In genomic region chr5:32408771-32409170, GRCm38 (mm10) we compare ENCODE assay signal across 22 mouse cellular contexts. TPM values are rescaled to one million over a fixed set of nuclear protein-coding genes. Genes with fewer than 3 reads are reported as not detected.
DNase-seq lines count a peak whose midpoint lies in the region; ATAC-seq lines count a peak whose summit lies in the region.
"Had no signal": no experiment of that assay in that cellular context is flagged by ENCODE, and none has a peak within 500 bp of the region (broad histone marks: within the 10 kb centered on the region; RNA-seq: fewer than 3 reads in every experiment).

No protein-coding gene starts in this region.

- no peak for ATAC-seq in heart, embryonic 15.5 days (replicated peaks; ENCODE audit: insufficient number of reproducible peaks, insufficient read depth, low FRiP score, low read depth)
- ATAC-seq: activated CD4-positive, CD25-positive, alpha-beta regulatory T cell, adult 4 months; forebrain, embryonic 14.5 days; intestine, embryonic 15.5 days; Patski had no signal

- peak; percentile 51 for DNase-seq in gastrocnemius, adult 18-20 months (ENCODE audit: low spot score)
- DNase-seq in gastrocnemius, postnatal 10 days, result no peak
- DNase-seq in heart, embryonic 10.5 days (ENCODE audit: low spot score), result no peak
- DNase-seq in heart, postnatal 4 days, result no peak
- no peak for DNase-seq in heart, adult 11 months
- no peak for DNase-seq in adrenal gland, adult 2 months
- DNase-seq: adrenal gland, postnatal 25 days; cerebellum, adult 2 months; cerebellum, postnatal 10 days; gastrocnemius, postnatal 14 days; kidney, adult 18-20 months had no signal

- no peak overlapping the region for H3K9ac ChIP-seq in heart, embryonic 15.5 days
- H3K9ac ChIP-seq: embryonic facial prominence, embryonic 15.5 days; hindbrain, embryonic 14.5 days; intestine, embryonic 15.5 days had no signal

- H3K27ac ChIP-seq in heart, embryonic 10.5 days, result peak overlapping the region; percentile 8; the same call in 1 of the 2 replicates
- peak overlapping the region; percentile 27; the same call in 1 of the 2 replicates for H3K27ac ChIP-seq in heart, embryonic 15.5 days
- peak overlapping the region; percentile 74 for H3K27ac ChIP-seq in brown adipose tissue, adult 24 weeks (replicated peaks; ENCODE audit: low read depth, low read length)
- H3K27ac ChIP-seq: embryonic facial prominence, embryonic 15.5 days; forebrain, embryonic 10.5 days; hindbrain, embryonic 10.5 days; hindbrain, embryonic 14.5 days; intestine, embryonic 15.5 days had no signal

- WGBS in heart, embryonic 10.5 days, result 65% methylated on average over 1 of the region's 1 CpGs
- 46% methylated on average over 1 of the region's 1 CpGs for WGBS in heart, embryonic 15.5 days

- H3K27me3 ChIP-seq in heart, embryonic 10.5 days (ENCODE audit: insufficient read depth, poor library complexity, severe bottlenecking), result no peaks in the 10 kb centered on the region
- no peaks in the 10 kb centered on the region for H3K27me3 ChIP-seq in heart, embryonic 15.5 days
- H3K27me3 ChIP-seq: embryonic facial prominence, embryonic 15.5 days; intestine, embryonic 15.5 days; Patski had no signal

- peaks cover 32% of the 10 kb centered on the region for H3K4me1 ChIP-seq in heart, embryonic 10.5 days
- peaks cover 40% of the 10 kb centered on the region for H3K4me1 ChIP-seq in heart, embryonic 15.5 days (replicated peaks)
- H3K4me1 ChIP-seq in brown adipose tissue, adult 24 weeks (ENCODE audit: control insufficient read depth, insufficient read depth, insufficient read length, low read length), result peaks cover 40% of the 10 kb centered on the region

- H3K36me3 ChIP-seq in heart, embryonic 10.5 days, result no peaks in the 10 kb centered on the region
- no peaks in the 10 kb centered on the region for H3K36me3 ChIP-seq in heart, embryonic 15.5 days
- H3K36me3 ChIP-seq: embryonic facial prominence, embryonic 15.5 days; forebrain, embryonic 10.5 days; hindbrain, embryonic 10.5 days; intestine, embryonic 15.5 days had no signal

- no peaks in the 10 kb centered on the region for H3K9me3 ChIP-seq in heart, embryonic 10.5 days
- H3K9me3 ChIP-seq in heart, embryonic 15.5 days (replicated peaks), result no peaks in the 10 kb centered on the region
- H3K9me3 ChIP-seq: embryonic facial prominence, embryonic 15.5 days; forebrain, embryonic 10.5 days; hindbrain, embryonic 10.5 days; intestine, embryonic 15.5 days had no signal

- H3K4me3 ChIP-seq in heart, embryonic 10.5 days, result no peak overlapping the region
- no peak overlapping the region for H3K4me3 ChIP-seq in heart, embryonic 15.5 days
- H3K4me3 ChIP-seq in brown adipose tissue, adult 24 weeks (ENCODE audit: insufficient read depth, low read depth, low read length), result no peak overlapping the region
- H3K4me3 ChIP-seq: embryonic facial prominence, embryonic 15.5 days; erythroblast, embryonic 14.5 days; forebrain, embryonic 10.5 days; hindbrain, embryonic 10.5 days; intestine, embryonic 15.5 days had no signal

- H3K4me2 ChIP-seq in heart, embryonic 15.5 days, result no peak overlapping the region
- H3K4me2 ChIP-seq: embryonic facial prominence, embryonic 15.5 days; hindbrain, embryonic 14.5 days; intestine, embryonic 15.5 days had no signal

RNA-seq across cellular contexts. Expression of gene Ppp1cb, which starts 49.9 kb away (rescaled TPM):
- total RNA-seq in gastrocnemius, adult 18-20 months (2021), result 100 to 1,000 TPM; 475 to 504 TPM
- 100 to 1,000 TPM; 353 to 365 TPM for total RNA-seq in gastrocnemius, postnatal 10 days (2021)
- 233 and 261 TPM in 2 replicates for polyA plus RNA-seq in heart, embryonic 10.5 days (2016; fragmentation: Nextera tagmentation; extraction: Ambion mirVana)
- 100 to 1,000 TPM; 460 to 475 TPM for total RNA-seq in heart, postnatal 4 days (2021)
- 212 and 253 TPM in 2 replicates for polyA plus RNA-seq in heart, embryonic 15.5 days (2015; fragmentation: Nextera tagmentation; extraction: Ambion mirVana)
- 510 and 585 TPM in 2 replicates for polyA plus RNA-seq in brown adipose tissue, adult 24 weeks (2012; ENCODE audit: insufficient read depth, insufficient read length, missing spikeins)
- 100 to 1,000 TPM; 389 to 475 TPM for total RNA-seq in adrenal gland, adult 2 months (2021)
- 4.6 and 6.4 TPM in 2 replicates for polyA plus RNA-seq in adrenal gland, adult 2 months (2012; rRNA removed)

Comparison
In these comparisons a context has a peak if more than half of its experiments do, and no peak if none do; other contexts are left out.
1. H3K27ac ChIP-seq: peak in every context shown above with its lines; median percentile 74 in brown adipose tissue, adult 24 weeks; 27 in heart, embryonic 15.5 days; 8 in heart, embryonic 10.5 days.